Mouse (Mus musculus) thymus, adult 2 months (tissue): ENCODE measurements around the gene Kdsr. TPM values are rescaled to one million over a fixed set of nuclear protein-coding genes. Genes with fewer than 3 reads are reported as not detected.
A peak's percentile ranks its signal among the peaks of the same experiment; 100 is the strongest.

Experiments
- DNase-seq: peaks from one replicate; pipeline ENCODE4 v3.0.0; 2021
- H3K27ac ChIP-seq: fragments of 200-500 bp; 2 replicates; pipeline ENCODE4 v1.5.1; 2012; ENCODE audit warnings: low read length, control low read depth; ENCODE audit not compliant: control insufficient read depth, insufficient read depth
- H3K27me3 ChIP-seq: fragments of 200-500 bp; 2 replicates; pipeline ENCODE4 v1.6.1; 2012; ENCODE audit warnings: mild to moderate bottlenecking, low read length, moderate library complexity, mixed read lengths; ENCODE audit not compliant: control insufficient read depth, insufficient read depth
- H3K36me3 ChIP-seq: fragments of 200-500 bp; 2 replicates; pipeline ENCODE4 v1.6.1; 2012; ENCODE audit warnings: mild to moderate bottlenecking, low read length, moderate library complexity; ENCODE audit not compliant: control insufficient read depth, insufficient read depth
- H3K4me1 ChIP-seq: fragments of 200-500 bp; replicated peaks from 2 replicates; pipeline ENCODE4 v1.6.1; 2012; ENCODE audit warnings: low read length; ENCODE audit not compliant: control insufficient read depth, insufficient read depth
- H3K4me3 ChIP-seq: fragments of 200-500 bp; 2 replicates; pipeline ENCODE4 v1.5.1; 2012; ENCODE audit warnings: mild to moderate bottlenecking, low read length, control low read depth, moderate library complexity; ENCODE audit not compliant: control insufficient read depth, insufficient read depth
- CTCF ChIP-seq: fragments of 200-500 bp; IDR thresholded peaks from 2 replicates; pipeline ENCODE4 v1.5.1; 2012; ENCODE audit warnings: mild to moderate bottlenecking, control low read depth, low read length, moderate library complexity, borderline replicate concordance; ENCODE audit not compliant: control insufficient read depth, poor library complexity, insufficient read depth; ENCODE audit errors: extremely low read depth
- POLR2A ChIP-seq: fragments of 200-500 bp; IDR thresholded peaks from 2 replicates; pipeline ENCODE4 v1.6.1; 2012; ENCODE audit warnings: mild to moderate bottlenecking, low read length, control low read depth, moderate library complexity; ENCODE audit not compliant: control insufficient read depth, poor library complexity, insufficient read depth; ENCODE audit errors: extremely low read depth
- WGBS: fragments of 180-500 bp; shearing (Covaris S2); methylation state at CpG from one replicate; pipeline ENCODE4 v1.1.7; 2018; 5-methylcytosine and 5-hydroxymethylcytosine counted together
- polyA plus RNA-seq: library from polyadenylated mRNA; depleted of rRNA; stranded (reverse); fragments of >200 nt; gene quantifications from 2 replicates; pipeline ENCODE4 v1.2.3, GENCODE M21; 2012

Kdsr gene
- polyA plus RNA-seq, 1 experiment = 12.3 TPM

GRCm38 (mm10) chr1:106711356-106712125 lies 48.0 kb downstream of the Kdsr start:
- DNase-seq = no peak
- H3K36me3 ChIP-seq = no peaks in the 10 kb centered on the region
- TF ChIP-seq POLR2A (no peak), CTCF (no peak)
- 61% methylated on average over 12 of the region's 12 CpGs for WGBS
- no peaks in the 10 kb centered on the region for H3K27me3 ChIP-seq
- H3K27ac ChIP-seq = peak overlapping the region; percentile 8
- H3K4me1 ChIP-seq = peaks cover 21% of the 10 kb centered on the region
- peak overlapping the region; percentile 57 for H3K4me3 ChIP-seq

- H3K4me3 ChIP-seq = no peak overlapping the region
- H3K27ac ChIP-seq = no peak overlapping the region
- peaks cover 21% of the 10 kb centered on the region for H3K4me1 ChIP-seq
- WGBS = 42% methylated on average over 7 of the region's 7 CpGs
- TF ChIP-seq CTCF = no peak
- TF ChIP-seq POLR2A = no peak
- H3K36me3 ChIP-seq = no peaks in the 10 kb centered on the region
- DNase-seq = no peak
- H3K27me3 ChIP-seq = no peaks in the 10 kb centered on the region
Measured at GRCm38 (mm10) chr1:106710202-106710601, 49.3 kb downstream of the Kdsr start.

GRCm38 (mm10) chr1:106707036-106707880 lies 52.3 kb downstream of the Kdsr start:
- H3K27me3 ChIP-seq = no peaks in the 10 kb centered on the region
- WGBS = 50% methylated on average over 6 of the region's 6 CpGs
- no peak overlapping the region for H3K27ac ChIP-seq
- no peak for DNase-seq
- no peak for TF ChIP-seq POLR2A
- H3K36me3 ChIP-seq = no peaks in the 10 kb centered on the region
- no peak overlapping the region for H3K4me3 ChIP-seq
- H3K4me1 ChIP-seq = peaks cover 10% of the 10 kb centered on the region

- Histone ChIP-seq H3K36me3 (no peaks in the 10 kb centered on the region), H3K27me3 (no peaks in the 10 kb centered on the region), H3K27ac (no peak overlapping the region), H3K4me1 (peaks cover 5% of the 10 kb centered on the region), H3K4me3 (no peak overlapping the region)
- TF ChIP-seq POLR2A (no peak), CTCF (no peak)
- 57% methylated on average over 3 of the region's 3 CpGs for WGBS
- DNase-seq = no peak
Measured at GRCm38 (mm10) chr1:106703183-106703582, 56.3 kb downstream of the Kdsr start.

GRCm38 (mm10) chr1:106702471-106703175 lies 56.9 kb downstream of the Kdsr start:
- DNase-seq = no peak
- Histone ChIP-seq H3K4me1 (peaks cover 3% of the 10 kb centered on the region; the same call in 1 of the 2 replicates), H3K27ac (no peak overlapping the region), H3K27me3 (no peaks in the 10 kb centered on the region), H3K4me3 (no peak overlapping the region), H3K36me3 (no peaks in the 10 kb centered on the region)
- TF ChIP-seq CTCF (no peak), POLR2A (no peak)
- 69% methylated on average over 4 of the region's 4 CpGs for WGBS

- no peak for DNase-seq
- 89% methylated on average over 9 of the region's 9 CpGs for WGBS
- Histone ChIP-seq H3K4me1 (peaks cover 1% of the 10 kb centered on the region; the same call in 1 of the 2 replicates), H3K36me3 (no peaks in the 10 kb centered on the region), H3K27ac (no peak overlapping the region), H3K4me3 (no peak overlapping the region), H3K27me3 (no peaks in the 10 kb centered on the region)
- TF ChIP-seq CTCF (no peak), POLR2A (no peak)
Measured at GRCm38 (mm10) chr1:106700520-106701114, 58.9 kb downstream of the Kdsr start.
